Mouse (Mus musculus) frontal cortex, postnatal 10 days (tissue): ENCODE results near the gene Icmt.
A peak's percentile ranks its signal among the peaks of the same experiment; 100 is the strongest.

ENCODE experiments used
- DNase-seq, 2 experiments: peaks; one replicate each; pipeline ENCODE4 v3.0.0; 2022; ENCODE audit warnings: low spot score in 2 of 2, mixed read lengths in 1 of 2

The Icmt gene

GRCm38 (mm10) chr4:152274681-152275131, 22.3 kb upstream of the Icmt start:
- no peak for DNase-seq

- no peak for DNase-seq
These were observed 20.4 kb upstream of the Icmt start for GRCm38 (mm10) chr4:152276389-152277347.

GRCm38 (mm10) chr4:152277916-152278315, 19.1 kb upstream of the Icmt start:
- DNase-seq: no peak

GRCm38 (mm10) chr4:152278986-152279385, 18.0 kb upstream of the Icmt start:
- no peak for DNase-seq

GRCm38 (mm10) chr4:152281601-152282000, 15.4 kb upstream of the Icmt start:
- DNase-seq: no peak

- DNase-seq: no peak
These were observed 14.3 kb upstream of the Icmt start for GRCm38 (mm10) chr4:152282721-152283120.

GRCm38 (mm10) chr4:152283186-152283950, 13.7 kb upstream of the Icmt start:
- peak; percentile 66 to 83 for DNase-seq

GRCm38 (mm10) chr4:152285505-152285904, 11.5 kb upstream of the Icmt start:
- no peak for DNase-seq

GRCm38 (mm10) chr4:152286183-152286582, 10.8 kb upstream of the Icmt start:
- no peak for DNase-seq

GRCm38 (mm10) chr4:152286887-152287286, 10.1 kb upstream of the Icmt start:
- DNase-seq: no peak

GRCm38 (mm10) chr4:152287317-152288120, 9.5 kb upstream of the Icmt start:
- no peak for DNase-seq

GRCm38 (mm10) chr4:152288398-152288945, 8.6 kb upstream of the Icmt start:
- no peak for DNase-seq

- no peak for DNase-seq
These were observed 6.6 kb upstream of the Icmt start for GRCm38 (mm10) chr4:152290385-152290784.

- no peak for DNase-seq
These were observed 6.0 kb upstream of the Icmt start for GRCm38 (mm10) chr4:152290991-152291390.

- DNase-seq: no peak
These were observed 5.5 kb upstream of the Icmt start, which contains the start of gene Hes3 for GRCm38 (mm10) chr4:152291562-152291961. TSS of gene Hes3 (minus strand) at chr4:152291662.

GRCm38 (mm10) chr4:152292102-152292765, 4.8 kb upstream of the Icmt start:
- no peak for DNase-seq

GRCm38 (mm10) chr4:152294188-152294929, 2.7 kb upstream of the Icmt start:
- no peak for DNase-seq

GRCm38 (mm10) chr4:152295916-152296315, 1.1 kb upstream of the Icmt start:
- no peak for DNase-seq

- DNase-seq: no peak
These were observed 656 bp upstream of the Icmt start for GRCm38 (mm10) chr4:152296371-152296770.

- DNase-seq: no peak
These were observed 1.8 kb downstream of the Icmt start for GRCm38 (mm10) chr4:152298836-152299235.
